ENCODE assay signal across 9 mouse cellular contexts in the genomic region with DNA sequence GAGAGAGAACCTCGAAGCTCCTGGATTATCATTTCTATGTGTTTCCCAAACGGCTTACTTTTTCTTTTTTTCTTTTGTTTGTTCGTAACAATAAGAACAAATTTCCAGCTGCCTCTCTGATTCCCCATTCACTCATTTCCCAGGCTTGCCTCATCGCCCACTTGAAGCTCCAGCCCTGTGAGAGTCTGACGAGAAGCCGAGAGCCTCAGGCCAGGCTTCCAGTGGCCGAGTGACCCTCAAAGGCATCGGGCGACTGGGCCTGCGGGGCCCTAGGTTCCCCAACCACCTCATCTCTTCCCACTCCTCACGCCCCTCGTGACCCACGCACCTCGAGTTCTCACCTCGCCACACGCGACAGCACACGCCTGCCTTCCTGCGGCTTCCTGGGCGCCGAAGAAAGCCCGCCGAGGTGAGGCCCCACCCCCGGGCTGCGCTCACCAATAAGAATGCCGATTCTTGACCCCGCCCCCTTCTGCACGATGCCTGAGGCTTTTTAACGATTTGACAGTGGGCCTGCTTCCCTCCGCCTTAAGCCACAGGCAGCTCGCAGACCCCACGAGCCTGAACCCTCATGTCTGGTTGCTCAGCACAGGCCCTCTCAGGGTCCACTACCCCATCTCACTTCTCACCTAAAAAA. TPM values are rescaled to one million over a fixed set of nuclear protein-coding genes. Genes with fewer than 3 reads are reported as not detected.
DNase-seq lines count a peak whose midpoint lies in the region; ATAC-seq and TF ChIP-seq lines count a peak whose summit lies in the region.
"Had no signal": no experiment of that assay in that cellular context is flagged by ENCODE, and none has a peak within 500 bp of the region (broad histone marks: within the 10 kb centered on the region; RNA-seq: fewer than 3 reads in every experiment).

No protein-coding gene starts in this region.

- 0 out of 2 replicates have a peak overlapping the region, but pooled peaks have one; percentile 39 for H3K9ac ChIP-seq in heart, embryonic 16.5 days (ENCODE audit: low read length)
- no peak overlapping the region for H3K9ac ChIP-seq in embryonic facial prominence, embryonic 15.5 days
- 0 out of 2 replicates have a peak overlapping the region, but pooled peaks have one; percentile 32 for H3K9ac ChIP-seq in limb, embryonic 12.5 days (replicated peaks)
- 0 out of 2 replicates have a peak overlapping the region, but pooled peaks have one; percentile 41 for H3K9ac ChIP-seq in midbrain, embryonic 16.5 days (ENCODE audit: low read depth, low read length)

- 38% methylated on average over 32 of the region's 32 CpGs for WGBS in heart, embryonic 16.5 days
- 45% methylated on average over 32 of the region's 32 CpGs for WGBS in embryonic facial prominence, embryonic 15.5 days
- WGBS in limb, embryonic 12.5 days: 36% methylated on average over 32 of the region's 32 CpGs
- 45% methylated on average over 32 of the region's 32 CpGs for WGBS in midbrain, embryonic 16.5 days
- WGBS in cerebellum, adult 2 months: 55% methylated on average over 32 of the region's 32 CpGs

- H3K4me3 ChIP-seq in heart, embryonic 16.5 days (ENCODE audit: low read length): peak overlapping the region; percentile 31
- peak overlapping the region; percentile 32 for H3K4me3 ChIP-seq in embryonic facial prominence, embryonic 15.5 days (replicated peaks)
- peak overlapping the region; percentile 27 for H3K4me3 ChIP-seq in limb, embryonic 12.5 days (replicated peaks)
- H3K4me3 ChIP-seq in midbrain, embryonic 16.5 days (ENCODE audit: low read depth, low read length): peak overlapping the region; percentile 35
- H3K4me3 ChIP-seq in cerebellum, adult 2 months (replicated peaks; ENCODE audit: insufficient read depth, low read depth, low read length): no peak overlapping the region

- H3K9me3 ChIP-seq in heart, embryonic 16.5 days (replicated peaks; ENCODE audit: control insufficient read depth, low read length): no peaks in the 10 kb centered on the region; the same call in 1 of the 2 replicates
- no peaks in the 10 kb centered on the region for H3K9me3 ChIP-seq in embryonic facial prominence, embryonic 15.5 days (replicated peaks)
- H3K9me3 ChIP-seq in limb, embryonic 12.5 days: no peaks in the 10 kb centered on the region
- no peaks in the 10 kb centered on the region for H3K9me3 ChIP-seq in midbrain, embryonic 16.5 days (replicated peaks; ENCODE audit: control insufficient read depth, low read length, poor library complexity, severe bottlenecking)

- no peak for TF ChIP-seq CTCF in cerebellum, adult 2 months (IDR thresholded peaks at IDR 0.05; ENCODE audit: borderline replicate concordance, insufficient read depth, low read depth, low read length)

- H3K27ac ChIP-seq in heart, embryonic 16.5 days (ENCODE audit: low read length): no peak overlapping the region
- no peak overlapping the region for H3K27ac ChIP-seq in embryonic facial prominence, embryonic 15.5 days (replicated peaks)
- no peak overlapping the region for H3K27ac ChIP-seq in limb, embryonic 12.5 days
- H3K27ac ChIP-seq in midbrain, embryonic 16.5 days (ENCODE audit: low read length): 0 out of 2 replicates have a peak overlapping the region, but pooled peaks have one; percentile 28
- H3K27ac ChIP-seq in cerebellum, adult 2 months (ENCODE audit: insufficient read depth, low read length): no peak overlapping the region

- no peaks in the 10 kb centered on the region for H3K36me3 ChIP-seq in heart, embryonic 16.5 days (ENCODE audit: control insufficient read depth, insufficient read depth)
- H3K36me3 ChIP-seq in embryonic facial prominence, embryonic 15.5 days: no peaks in the 10 kb centered on the region
- no peaks in the 10 kb centered on the region for H3K36me3 ChIP-seq in limb, embryonic 12.5 days
- no peaks in the 10 kb centered on the region for H3K36me3 ChIP-seq in midbrain, embryonic 16.5 days (ENCODE audit: control insufficient read depth, insufficient read depth, low read length)

- no peak for TF ChIP-seq POLR2A in cerebellum, adult 2 months (IDR thresholded peaks at IDR 0.05; ENCODE audit: borderline replicate concordance, insufficient read depth, low read length)

- DNase-seq in heart, adult 11 months: no peak
- DNase-seq in layer of hippocampus, adult 9-11 months: no peak
- DNase-seq in adrenal gland, postnatal 14 days: no peak
- DNase-seq in cerebellum, adult 2 months: no peak

- H3K4me2 ChIP-seq in heart, embryonic 16.5 days (ENCODE audit: low read depth, low read length): peak overlapping the region; percentile 63
- H3K4me2 ChIP-seq in embryonic facial prominence, embryonic 15.5 days (replicated peaks): peak overlapping the region; percentile 44
- H3K4me2 ChIP-seq in limb, embryonic 12.5 days: peak overlapping the region; percentile 50
- H3K4me2 ChIP-seq in midbrain, embryonic 16.5 days (ENCODE audit: low read length): peak overlapping the region; percentile 46

- no peaks in the 10 kb centered on the region for H3K4me1 ChIP-seq in heart, embryonic 16.5 days (ENCODE audit: control insufficient read depth, insufficient read depth, low read length)
- H3K4me1 ChIP-seq in embryonic facial prominence, embryonic 15.5 days: peaks cover 4% of the 10 kb centered on the region; the same call in 1 of the 2 replicates
- H3K4me1 ChIP-seq in limb, embryonic 12.5 days (replicated peaks): 0 out of 2 replicates have a peak, but pooled peaks cover 5% of the 10 kb centered on the region
- peaks cover 3% of the 10 kb centered on the region; the same call in 1 of the 2 replicates for H3K4me1 ChIP-seq in midbrain, embryonic 16.5 days (ENCODE audit: control insufficient read depth, insufficient read depth, low read length)
- no peaks in the 10 kb centered on the region for H3K4me1 ChIP-seq in cerebellum, adult 2 months (ENCODE audit: control insufficient read depth, insufficient read depth, low read length)

- H3K27me3 ChIP-seq in heart, embryonic 16.5 days (ENCODE audit: control insufficient read depth, insufficient read depth, low read length): no peaks in the 10 kb centered on the region
- H3K27me3 ChIP-seq in embryonic facial prominence, embryonic 15.5 days: no peaks in the 10 kb centered on the region
- H3K27me3 ChIP-seq in limb, embryonic 12.5 days: no peaks in the 10 kb centered on the region
- H3K27me3 ChIP-seq in midbrain, embryonic 16.5 days (ENCODE audit: control insufficient read depth, insufficient read depth, low read depth, low read length): no peaks in the 10 kb centered on the region
- no peaks in the 10 kb centered on the region for H3K27me3 ChIP-seq in cerebellum, adult 2 months (ENCODE audit: control insufficient read depth, insufficient read depth, low read length)

- ATAC-seq in heart, embryonic 16.5 days (replicated peaks; ENCODE audit: extremely low read depth, insufficient read depth, low FRiP score): no peak
- ATAC-seq in embryonic facial prominence, embryonic 15.5 days (ENCODE audit: insufficient number of reproducible peaks, low FRiP score, low TSS enrichment, low read depth): no peak
- no peak; the same call in 1 of the 2 replicates for ATAC-seq in limb, embryonic 12.5 days (ENCODE audit: insufficient number of reproducible peaks, insufficient read depth, low FRiP score, low TSS enrichment, low read depth)
- ATAC-seq in midbrain, embryonic 16.5 days: no peak

RNA-seq across cellular contexts. Expression of gene Ccdc36, which starts 3.3 kb away (rescaled TPM):
- polyA plus RNA-seq in heart, embryonic 16.5 days (2015; fragmentation: Nextera tagmentation; extraction: Ambion mirVana): 0.45 and 0.71 TPM in 2 replicates
- 1.2 and 1.3 TPM in 2 replicates for polyA plus RNA-seq in embryonic facial prominence, embryonic 15.5 days (2015; fragmentation: Nextera tagmentation; extraction: Ambion mirVana)
- polyA plus RNA-seq in limb, embryonic 12.5 days (2016; fragmentation: Nextera tagmentation; extraction: Ambion mirVana): 2.1 and 2.4 TPM in 2 replicates
- 1.7 and 2.6 TPM in 2 replicates for polyA plus RNA-seq in midbrain, embryonic 16.5 days (2015; fragmentation: Nextera tagmentation; extraction: Ambion mirVana)
- total RNA-seq in adrenal gland, postnatal 14 days (2021): not detected in 2 replicates
- polyA plus RNA-seq in cerebellum, adult 2 months (2012; rRNA removed): 0.13 and 0.17 TPM in 2 replicates
- total RNA-seq: MEL had no signal

RNA-seq across cellular contexts. Expression of gene BC048562, which starts 4.7 kb away (rescaled TPM):
- not detected in 2 replicates for polyA plus RNA-seq in heart, embryonic 16.5 days (2015; fragmentation: Nextera tagmentation; extraction: Ambion mirVana)
- not detected in 2 replicates for polyA plus RNA-seq in embryonic facial prominence, embryonic 15.5 days (2015; fragmentation: Nextera tagmentation; extraction: Ambion mirVana)
- not detected in 2 replicates for polyA plus RNA-seq in limb, embryonic 12.5 days (2016; fragmentation: Nextera tagmentation; extraction: Ambion mirVana)
- polyA plus RNA-seq in midbrain, embryonic 16.5 days (2015; fragmentation: Nextera tagmentation; extraction: Ambion mirVana): not detected in 2 replicates
- not detected in 2 replicates for total RNA-seq in adrenal gland, postnatal 14 days (2021)
- polyA plus RNA-seq in cerebellum, adult 2 months (2012; rRNA removed): not detected in 2 replicates
- total RNA-seq: MEL had no signal

RNA-seq across cellular contexts. Expression of gene Ccdc71, which starts 28.8 kb away (rescaled TPM):
- 39.8 and 44.3 TPM in 2 replicates for polyA plus RNA-seq in heart, embryonic 16.5 days (2015; fragmentation: Nextera tagmentation; extraction: Ambion mirVana)
- polyA plus RNA-seq in embryonic facial prominence, embryonic 15.5 days (2015; fragmentation: Nextera tagmentation; extraction: Ambion mirVana): 58.6 and 60.7 TPM in 2 replicates
- polyA plus RNA-seq in limb, embryonic 12.5 days (2016; fragmentation: Nextera tagmentation; extraction: Ambion mirVana): 44.6 and 49.5 TPM in 2 replicates
- polyA plus RNA-seq in midbrain, embryonic 16.5 days (2015; fragmentation: Nextera tagmentation; extraction: Ambion mirVana): 65.2 and 69.3 TPM in 2 replicates
- 35.1 and 36.4 TPM in 2 replicates for total RNA-seq in adrenal gland, postnatal 14 days (2021)
- polyA plus RNA-seq in cerebellum, adult 2 months (2012; rRNA removed): 23.4 and 27.6 TPM in 2 replicates

RNA-seq across cellular contexts. Expression of gene Klhdc8b, which starts 29.8 kb away (rescaled TPM):
- 103 and 110 TPM in 2 replicates for polyA plus RNA-seq in heart, embryonic 16.5 days (2015; fragmentation: Nextera tagmentation; extraction: Ambion mirVana)
- polyA plus RNA-seq in embryonic facial prominence, embryonic 15.5 days (2015; fragmentation: Nextera tagmentation; extraction: Ambion mirVana): 33.4 and 35.7 TPM in 2 replicates
- 33.0 and 36.0 TPM in 2 replicates for polyA plus RNA-seq in limb, embryonic 12.5 days (2016; fragmentation: Nextera tagmentation; extraction: Ambion mirVana)
- 72.6 and 81.0 TPM in 2 replicates for polyA plus RNA-seq in midbrain, embryonic 16.5 days (2015; fragmentation: Nextera tagmentation; extraction: Ambion mirVana)
- 29.7 and 30.9 TPM in 2 replicates for total RNA-seq in adrenal gland, postnatal 14 days (2021)
- polyA plus RNA-seq in cerebellum, adult 2 months (2012; rRNA removed): 36.2 and 47.1 TPM in 2 replicates

RNA-seq across cellular contexts. Expression of gene 1700102P08Rik, which starts 38.9 kb away (rescaled TPM):
- 0.14 and 0.42 TPM in 2 replicates for polyA plus RNA-seq in heart, embryonic 16.5 days (2015; fragmentation: Nextera tagmentation; extraction: Ambion mirVana)
- polyA plus RNA-seq in embryonic facial prominence, embryonic 15.5 days (2015; fragmentation: Nextera tagmentation; extraction: Ambion mirVana): 1.0 and 1.1 TPM in 2 replicates
- 0.81 and 0.91 TPM in 2 replicates for polyA plus RNA-seq in limb, embryonic 12.5 days (2016; fragmentation: Nextera tagmentation; extraction: Ambion mirVana)
- polyA plus RNA-seq in midbrain, embryonic 16.5 days (2015; fragmentation: Nextera tagmentation; extraction: Ambion mirVana): 2.3 and 2.5 TPM in 2 replicates
- 0.74 and 1.4 TPM in 2 replicates for total RNA-seq in adrenal gland, postnatal 14 days (2021)
- polyA plus RNA-seq in cerebellum, adult 2 months (2012; rRNA removed): 1.3 and 1.7 TPM in 2 replicates
